Mouse (Mus musculus) kidney, postnatal 0 days (tissue): ENCODE measurements around the gene Mrps23. TPM values are rescaled to one million over a fixed set of nuclear protein-coding genes. Genes with fewer than 3 reads are reported as not detected.
"Not testable (repeated sequence)": the region's sequence is repeated elsewhere in the genome, so short reads cannot be mapped to it uniquely, and the experiment has no call there.

Experiments used
- ATAC-seq: fragments of 200-750 bp; cut with Nextera tagmentation; replicated peaks from 2 replicates; pipeline ENCODE4 v1.8.0; 2017; ENCODE audit warnings: low read depth, moderate number of reproducible peaks, moderate TSS enrichment, moderate library complexity; ENCODE audit not compliant: low FRiP score
- DNase-seq: peaks from one replicate; pipeline ENCODE4 v3.0.0-alpha.2; 2016; ENCODE audit warnings: low spot score
- H3K27ac ChIP-seq: fragments of 300-500 bp; sonication (generic); 2 replicates; pipeline ENCODE4 v1.5.1; 2014; ENCODE audit warnings: mild to moderate bottlenecking
- H3K27me3 ChIP-seq: fragments of 300-500 bp; sonication (generic); 2 replicates; pipeline ENCODE4 v1.6.1; 2014; ENCODE audit warnings: low read length, mixed read lengths; ENCODE audit not compliant: insufficient read depth
- H3K36me3 ChIP-seq: fragments of 300-500 bp; sonication (generic); 2 replicates; pipeline ENCODE4 v1.6.1; 2014; ENCODE audit warnings: low read length, mixed read lengths; ENCODE audit not compliant: insufficient read depth
- H3K4me1 ChIP-seq: fragments of 300-500 bp; sonication (generic); replicated peaks from 2 replicates; pipeline ENCODE4 v1.6.1; 2014; ENCODE audit warnings: antibody characterized with exemption, low read length, mixed read lengths; ENCODE audit not compliant: insufficient read depth
- H3K4me2 ChIP-seq: fragments of 300-500 bp; sonication (generic); 2 replicates; pipeline ENCODE4 v1.6.1; 2014; ENCODE audit warnings: mild to moderate bottlenecking, low read length, moderate library complexity, mixed read lengths
- H3K4me3 ChIP-seq: fragments of 300-500 bp; sonication (generic); replicated peaks from 2 replicates; pipeline ENCODE4 v1.5.1; 2014; ENCODE audit warnings: low read depth, low read length
- H3K9ac ChIP-seq: fragments of 300-500 bp; sonication (generic); 2 replicates; pipeline ENCODE4 v1.6.1; 2014; ENCODE audit warnings: low read depth, low read length
- H3K9me3 ChIP-seq: fragments of 300-500 bp; sonication (generic); replicated peaks from 2 replicates; pipeline ENCODE4 v1.6.1; 2016; ENCODE audit warnings: low read length, inconsistent platforms, mixed read lengths
- CTCF ChIP-seq: IDR thresholded peaks from 2 replicates; pipeline ENCODE4 v1.5.1; 2016; ENCODE audit warnings: antibody characterized with exemption, low read depth, mild to moderate bottlenecking, moderate library complexity
- WGBS: fragments of 180-500 bp; shearing (Covaris S2); extraction: QIAGEN DNeasy Blood & Tissue Kit; methylation state at CpG from one replicate; pipeline ENCODE4 v1.1.7; 2014; 5-methylcytosine and 5-hydroxymethylcytosine counted together
- polyA plus RNA-seq: library from polyadenylated mRNA; unstranded; fragments of >200 nt; fragmentation: Nextera tagmentation; extraction: Ambion mirVana; gene quantifications from 2 replicates; pipeline ENCODE4 v1.2.1, GENCODE M21; 2015

Mrps23 gene
- polyA plus RNA-seq, 1 experiment from 2014 or later: 76.3 TPM

GRCm38 (mm10) chr11:88192595-88192994 is 11.6 kb upstream of the Mrps23 start:
- H3K4me1 ChIP-seq: peaks cover 16% of the 10 kb centered on the region; the same call in 1 of the 2 replicates
- no peak overlapping the region for H3K4me3 ChIP-seq
- H3K9me3 ChIP-seq: no peaks in the 10 kb centered on the region
- 24% methylated on average over 4 of the region's 4 CpGs for WGBS
- no peaks in the 10 kb centered on the region for H3K36me3 ChIP-seq
- no peak overlapping the region for H3K27ac ChIP-seq
- H3K4me2 ChIP-seq: 0 out of 2 replicates have a peak overlapping the region, but pooled peaks have one; percentile 57
- H3K9ac ChIP-seq: no peak overlapping the region
- peak; percentile 38; the same call in 1 of the 2 replicates for TF ChIP-seq CTCF
- ATAC-seq: peak; percentile 18; the same call in 1 of the 2 replicates
- H3K27me3 ChIP-seq: peaks cover 17% of the 10 kb centered on the region; the same call in 1 of the 2 replicates
- peak; percentile 83 for DNase-seq

- TF ChIP-seq CTCF: no peak
- DNase-seq: no peak
- no peaks in the 10 kb centered on the region for H3K36me3 ChIP-seq
- peaks cover 12% of the 10 kb centered on the region; the same call in 1 of the 2 replicates for H3K4me1 ChIP-seq
- WGBS: 7% methylated on average over 34 of the region's 34 CpGs
- H3K9ac ChIP-seq: peak overlapping the region; percentile 41
- H3K9me3 ChIP-seq: no peaks in the 10 kb centered on the region
- peak overlapping the region; percentile 57 for H3K4me2 ChIP-seq
- H3K27me3 ChIP-seq: peaks cover 17% of the 10 kb centered on the region; the same call in 1 of the 2 replicates
- no peak for ATAC-seq
- H3K4me3 ChIP-seq: peak overlapping the region; percentile 27
- no peak overlapping the region for H3K27ac ChIP-seq
Observed at GRCm38 (mm10) chr11:88193098-88193823, 10.9 kb upstream of the Mrps23 start.

GRCm38 (mm10) chr11:88193824-88194696 is 10.1 kb upstream of the Mrps23 start:
- Histone ChIP-seq H3K4me3 (peak overlapping the region; percentile 27), H3K9me3 (no peaks in the 10 kb centered on the region), H3K27ac (no peak overlapping the region), H3K4me2 (peak overlapping the region; percentile 57), H3K4me1 (peaks cover 12% of the 10 kb centered on the region; the same call in 1 of the 2 replicates), H3K9ac (peak overlapping the region; percentile 41), H3K27me3 (peaks cover 17% of the 10 kb centered on the region; the same call in 1 of the 2 replicates), H3K36me3 (no peaks in the 10 kb centered on the region)
- ATAC-seq (no peak), DNase-seq (no peak)
- no peak for TF ChIP-seq CTCF
- 10% methylated on average over 29 of the region's 29 CpGs for WGBS

GRCm38 (mm10) chr11:88195699-88196098 is 8.5 kb upstream of the Mrps23 start:
- H3K27me3 ChIP-seq: peaks cover 17% of the 10 kb centered on the region; the same call in 1 of the 2 replicates
- H3K9me3 ChIP-seq, H3K4me2 ChIP-seq, ATAC-seq, H3K4me3 ChIP-seq, H3K36me3 ChIP-seq, DNase-seq, H3K9ac ChIP-seq, H3K27ac ChIP-seq: not testable (repeated sequence)
- H3K4me1 ChIP-seq: peaks cover 12% of the 10 kb centered on the region; the same call in 1 of the 2 replicates
- 82% methylated on average over 3 of the region's 3 CpGs for WGBS

- peak; percentile 87 for DNase-seq
- Histone ChIP-seq H3K27me3 (peaks cover 9% of the 10 kb centered on the region; the same call in 1 of the 2 replicates), H3K9ac (no peak overlapping the region), H3K4me2 (no peak overlapping the region), H3K36me3 (no peaks in the 10 kb centered on the region), H3K4me3 (no peak overlapping the region), H3K9me3 (no peaks in the 10 kb centered on the region), H3K27ac (no peak overlapping the region), H3K4me1 (peaks cover 12% of the 10 kb centered on the region; the same call in 1 of the 2 replicates)
- 8% methylated on average over 2 of the region's 2 CpGs for WGBS
- TF ChIP-seq CTCF: peak; percentile 88
- ATAC-seq: no peak; the same call in 1 of the 2 replicates
Observed at GRCm38 (mm10) chr11:88197153-88197576, 7.0 kb upstream of the Mrps23 start.

GRCm38 (mm10) chr11:88198223-88198622 is 6.0 kb upstream of the Mrps23 start:
- Histone ChIP-seq H3K27ac (no peak overlapping the region), H3K4me1 (peaks cover 10% of the 10 kb centered on the region; the same call in 1 of the 2 replicates), H3K27me3 (peaks cover 5% of the 10 kb centered on the region; the same call in 1 of the 2 replicates), H3K36me3 (no peaks in the 10 kb centered on the region), H3K9ac (no peak overlapping the region), H3K9me3 (no peaks in the 10 kb centered on the region), H3K4me2 (no peak overlapping the region), H3K4me3 (no peak overlapping the region)
- ATAC-seq: no peak
- no peak for DNase-seq
- TF ChIP-seq CTCF: no peak
- WGBS: 29% methylated on average over 4 of the region's 4 CpGs
